Mouse (Mus musculus): ENCODE results near the gene Epo. TPM values are rescaled to one million over a fixed set of nuclear protein-coding genes. Genes with fewer than 3 reads are reported as not detected.
A peak's percentile ranks its signal among the peaks of the same experiment; 100 is the strongest.

Epo gene
- polyA plus RNA-seq, 1 experiment from 2014 or later: 5.5 TPM

DNA sequence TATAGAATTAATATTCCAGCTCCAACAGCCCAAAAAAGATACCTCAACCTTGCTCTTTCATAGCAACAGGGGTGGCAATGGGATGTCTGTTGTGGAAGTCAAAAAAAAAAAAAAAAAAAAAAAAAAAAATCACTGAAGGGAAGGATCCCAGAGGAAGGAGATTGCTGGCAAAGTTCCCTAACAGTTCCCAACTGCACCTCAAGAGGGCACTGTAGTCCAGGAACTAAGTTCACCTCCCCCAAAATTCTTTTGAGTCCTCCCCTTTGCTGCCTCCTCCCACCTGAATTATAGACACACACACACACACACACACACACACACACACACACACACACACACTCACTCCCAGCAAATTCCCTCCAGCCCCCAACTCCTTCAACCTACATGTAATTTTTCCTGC is 51.9 kb downstream of the Epo start:
- H3K27ac ChIP-seq (replicated peaks): peak overlapping the region; percentile 79
- peak; percentile 76 for DNase-seq (ENCODE audit: low spot score)

DNA sequence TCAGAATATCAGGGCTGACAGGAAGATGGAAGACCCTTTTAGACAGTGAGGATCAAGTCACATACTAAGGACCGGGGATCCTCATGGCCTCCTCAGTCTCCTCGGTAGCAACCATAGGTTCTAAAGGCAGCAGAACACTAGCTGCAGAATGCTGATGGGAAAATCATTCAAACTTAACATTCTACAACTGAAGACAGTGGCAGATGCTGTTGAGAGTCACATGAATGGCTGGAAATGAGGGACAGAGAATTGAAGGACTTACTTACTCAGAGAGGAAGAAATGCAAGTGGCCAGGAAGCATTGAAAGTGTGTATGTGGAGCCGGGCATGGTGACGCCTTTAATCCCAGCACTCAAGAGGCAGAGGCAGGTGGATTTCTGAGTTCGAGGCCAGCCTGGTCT is 56.1 kb downstream of the Epo start, which contains the start of gene Zan:
Zan (minus strand) TSS at position 101 of the 400 bp plus-strand sequence.
- Histone ChIP-seq H3K4me1 (peaks cover 26% of the 10 kb centered on the region), H3K36me3 (no peaks in the 10 kb centered on the region)
- 88% methylated on average over 5 of the region's 5 CpGs for WGBS

More for the DNA sequence above, 51.9 kb downstream of the Epo start:
- Histone ChIP-seq H3K4me3 (no peak overlapping the region), H3K4me1 (peaks cover 46% of the 10 kb centered on the region), H3K9me3 (replicated peaks) (no peaks in the 10 kb centered on the region), H3K27me3 (ENCODE audit: low read depth, poor library complexity, severe bottlenecking) (no peaks in the 10 kb centered on the region), H3K36me3 (no peaks in the 10 kb centered on the region)

DNA sequence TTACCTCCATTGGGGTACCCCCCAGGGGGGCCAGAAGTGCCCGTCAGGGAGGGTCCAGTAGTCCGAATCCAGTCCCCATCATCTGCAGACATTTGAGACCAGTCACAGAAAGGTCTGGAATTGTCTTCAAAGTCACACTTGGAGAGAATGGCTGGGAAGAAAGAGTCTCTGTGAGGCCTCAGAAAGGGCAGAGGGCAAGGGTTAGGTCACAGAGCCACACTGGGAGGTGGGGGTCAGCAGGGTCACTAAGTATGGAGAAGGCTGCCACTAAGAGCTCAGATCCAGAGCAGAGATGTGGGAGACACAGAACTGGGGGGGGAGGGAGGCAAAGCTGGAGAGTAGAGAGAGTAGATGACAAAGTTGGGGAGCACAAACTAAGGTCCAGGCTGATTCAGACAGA is 58.7 kb downstream of the Epo start:
- H3K9me3 ChIP-seq (replicated peaks): no peaks in the 10 kb centered on the region
- DNase-seq (ENCODE audit: low spot score): no peak
- H3K4me1 ChIP-seq: peaks cover 18% of the 10 kb centered on the region
- H3K36me3 ChIP-seq: no peaks in the 10 kb centered on the region
- H3K4me3 ChIP-seq: no peak overlapping the region
- no peaks in the 10 kb centered on the region for H3K27me3 ChIP-seq (ENCODE audit: low read depth, poor library complexity, severe bottlenecking)
- peak overlapping the region; percentile 63 for H3K27ac ChIP-seq (replicated peaks)
- 13% methylated on average over 2 of the region's 2 CpGs for WGBS

More for the DNA sequence above, 56.1 kb downstream of the Epo start, which contains the start of gene Zan:
- H3K4me3 ChIP-seq: no peak within 1 kb of the TSS
- no peak within 1 kb of the TSS for H3K27ac ChIP-seq (replicated peaks)
- H3K9me3 ChIP-seq (replicated peaks): no peaks in the 10 kb centered on the region
- no peak for DNase-seq (ENCODE audit: low spot score)
- H3K27me3 ChIP-seq (ENCODE audit: low read depth, poor library complexity, severe bottlenecking): no peaks in the 10 kb centered on the region

DNA sequence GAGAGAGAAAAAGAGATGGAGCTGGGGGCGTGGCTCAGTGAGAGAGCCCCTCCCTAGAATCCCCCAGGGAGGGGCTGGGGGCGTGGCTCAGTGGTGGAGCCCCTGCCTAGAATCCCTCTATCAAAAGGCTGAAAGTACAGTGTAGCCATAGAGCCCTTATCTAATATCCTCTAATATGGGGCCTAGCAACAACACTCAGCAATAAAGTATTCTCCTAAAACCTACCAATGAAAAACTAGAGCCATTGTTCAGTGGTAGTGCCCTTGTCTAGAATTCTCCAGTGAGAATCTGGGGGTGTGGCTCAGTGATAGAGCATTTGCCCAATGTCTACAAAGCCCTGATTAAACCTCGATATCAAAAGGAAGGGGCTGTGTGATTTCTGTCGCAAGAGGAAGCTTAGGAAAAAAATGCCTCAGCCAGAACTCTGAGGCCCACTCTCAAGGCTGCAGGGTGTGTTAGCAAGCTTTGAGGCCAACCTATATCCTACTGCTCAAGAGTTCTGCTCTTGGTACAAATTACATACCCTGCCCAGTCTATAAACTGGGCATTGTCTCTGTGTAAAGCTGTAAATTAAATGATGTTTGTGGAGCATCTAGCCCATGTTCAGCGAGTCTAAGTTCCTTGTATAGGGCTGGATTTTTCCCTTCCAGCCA is 60.7 kb downstream of the Epo start:
- H3K4me1 ChIP-seq: peaks cover 18% of the 10 kb centered on the region
- no peaks in the 10 kb centered on the region for H3K36me3 ChIP-seq
- H3K4me3 ChIP-seq: no peak overlapping the region
- no peaks in the 10 kb centered on the region for H3K9me3 ChIP-seq (replicated peaks)
- 73% methylated on average over 5 of the region's 5 CpGs for WGBS
- no peaks in the 10 kb centered on the region for H3K27me3 ChIP-seq (ENCODE audit: low read depth, poor library complexity, severe bottlenecking)
- DNase-seq (ENCODE audit: low spot score): no peak
- H3K27ac ChIP-seq (replicated peaks): no peak overlapping the region

DNA sequence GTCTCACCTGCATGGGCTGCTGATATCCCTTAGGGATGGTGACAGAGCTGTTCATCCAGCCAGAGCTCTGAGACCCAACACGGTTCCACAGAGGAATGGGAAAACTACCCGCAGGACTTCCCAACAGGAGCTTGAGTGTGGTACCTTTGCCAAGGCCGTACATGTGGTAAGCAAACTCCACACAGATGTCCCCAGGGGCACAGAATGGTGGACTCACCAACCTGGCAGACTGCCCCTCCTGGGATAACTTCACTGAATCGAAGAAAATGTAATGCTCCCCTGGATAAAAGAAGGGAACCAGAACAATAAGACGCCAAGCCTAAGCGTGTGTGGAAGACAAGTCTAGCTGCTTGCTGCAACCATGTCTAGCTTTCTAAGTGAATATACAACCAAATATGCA is 66.1 kb downstream of the Epo start:
- DNase-seq (ENCODE audit: low spot score): no peak
- no peaks in the 10 kb centered on the region for H3K9me3 ChIP-seq (replicated peaks)
- WGBS: 90% methylated on average over 6 of the region's 6 CpGs
- H3K4me1 ChIP-seq: no peaks in the 10 kb centered on the region
- H3K27ac ChIP-seq (replicated peaks): no peak overlapping the region
- H3K4me3 ChIP-seq: no peak overlapping the region
- no peaks in the 10 kb centered on the region for H3K36me3 ChIP-seq
- H3K27me3 ChIP-seq (ENCODE audit: low read depth, poor library complexity, severe bottlenecking): no peaks in the 10 kb centered on the region

DNA sequence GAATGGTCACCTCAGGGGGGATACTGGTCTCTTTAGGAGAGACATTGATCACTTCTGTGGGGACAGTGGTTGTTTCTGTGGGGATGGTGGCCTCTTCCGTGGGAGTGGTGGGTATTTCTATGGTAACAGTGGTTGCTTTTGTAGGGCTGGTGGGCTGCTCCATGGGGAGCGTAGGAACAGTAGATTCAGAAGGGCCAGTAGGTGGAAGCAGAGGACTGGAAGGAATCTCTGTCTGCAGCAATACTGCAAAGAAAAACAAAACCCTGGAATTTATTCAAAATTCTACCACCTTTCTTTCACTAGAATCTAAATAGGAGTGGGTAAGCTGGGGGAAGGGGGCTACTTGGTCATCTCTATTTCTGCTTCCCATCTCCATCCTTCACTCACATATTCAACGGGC is 68.0 kb downstream of the Epo start:
- Histone ChIP-seq H3K4me1 (no peaks in the 10 kb centered on the region), H3K27ac (replicated peaks) (no peak overlapping the region), H3K36me3 (no peaks in the 10 kb centered on the region), H3K27me3 (ENCODE audit: low read depth, poor library complexity, severe bottlenecking) (no peaks in the 10 kb centered on the region), H3K4me3 (no peak overlapping the region), H3K9me3 (replicated peaks) (no peaks in the 10 kb centered on the region)
- no peak for DNase-seq (ENCODE audit: low spot score)
- 53% methylated on average over 3 of the region's 3 CpGs for WGBS

DNA sequence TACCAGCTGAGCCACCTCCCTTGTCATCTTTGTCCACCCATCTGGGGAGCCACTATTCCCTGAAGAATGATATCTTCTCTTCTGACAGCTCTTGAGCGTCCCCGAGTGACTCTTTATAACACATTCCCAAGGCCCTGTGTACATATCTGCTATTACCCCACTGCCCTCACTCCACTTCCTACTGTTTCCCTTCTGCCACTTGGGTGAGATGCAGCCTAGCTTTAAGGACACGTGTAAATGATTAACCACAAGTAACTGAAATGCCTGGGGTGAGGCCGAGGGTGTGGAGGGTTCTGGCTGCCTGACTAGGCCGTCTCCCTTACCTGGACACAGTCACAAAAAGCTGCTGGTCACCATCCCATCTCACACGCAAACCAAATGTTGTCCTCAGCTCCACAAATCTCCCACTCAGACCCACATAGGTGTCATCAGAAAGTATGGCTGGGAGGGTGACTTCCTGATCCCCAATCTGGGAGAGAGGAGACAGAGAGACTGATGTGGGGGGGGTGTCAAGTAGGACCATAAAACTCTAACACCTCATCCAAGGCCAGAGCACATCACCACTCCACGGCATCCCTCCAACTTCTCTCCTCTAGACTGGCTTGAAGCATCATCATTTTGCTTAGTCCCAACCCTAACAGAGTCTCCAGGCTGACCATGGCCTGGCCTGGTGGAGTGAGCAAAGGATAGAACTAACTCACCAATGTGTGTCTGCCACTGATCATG is 77.0 kb downstream of the Epo start:
- Histone ChIP-seq H3K4me3 (no peak overlapping the region), H3K27me3 (ENCODE audit: low read depth, poor library complexity, severe bottlenecking) (no peaks in the 10 kb centered on the region), H3K36me3 (no peaks in the 10 kb centered on the region), H3K27ac (replicated peaks) (no peak overlapping the region), H3K9me3 (replicated peaks) (no peaks in the 10 kb centered on the region), H3K4me1 (no peaks in the 10 kb centered on the region)
- DNase-seq (ENCODE audit: low spot score): no peak
- WGBS: 76% methylated on average over 7 of the region's 7 CpGs

DNA sequence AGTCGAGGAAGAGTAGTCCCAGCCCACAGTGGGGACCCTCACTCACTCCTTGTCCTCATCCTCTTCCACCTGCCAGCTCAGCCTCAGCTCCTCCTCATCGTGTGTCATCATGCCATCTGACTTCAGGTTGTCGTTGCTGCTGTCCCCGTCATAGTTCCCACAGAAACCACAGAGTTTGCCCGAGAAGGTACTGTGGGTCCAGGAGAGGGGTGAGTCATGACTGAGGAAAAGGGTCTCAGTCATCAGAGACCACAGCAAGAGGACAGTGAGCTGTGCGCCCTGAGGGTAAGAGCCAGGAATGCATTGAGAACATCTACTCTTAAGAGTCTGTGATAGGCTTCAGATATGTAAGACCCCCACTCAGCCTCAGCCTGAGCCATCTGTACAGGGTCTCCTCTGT is 77.8 kb downstream of the Epo start:
- Histone ChIP-seq H3K27ac (replicated peaks) (no peak overlapping the region), H3K4me3 (no peak overlapping the region), H3K9me3 (replicated peaks) (no peaks in the 10 kb centered on the region), H3K27me3 (ENCODE audit: low read depth, poor library complexity, severe bottlenecking) (no peaks in the 10 kb centered on the region), H3K4me1 (no peaks in the 10 kb centered on the region), H3K36me3 (no peaks in the 10 kb centered on the region)
- 86% methylated on average over 6 of the region's 6 CpGs for WGBS
- DNase-seq (ENCODE audit: low spot score): no peak

DNA sequence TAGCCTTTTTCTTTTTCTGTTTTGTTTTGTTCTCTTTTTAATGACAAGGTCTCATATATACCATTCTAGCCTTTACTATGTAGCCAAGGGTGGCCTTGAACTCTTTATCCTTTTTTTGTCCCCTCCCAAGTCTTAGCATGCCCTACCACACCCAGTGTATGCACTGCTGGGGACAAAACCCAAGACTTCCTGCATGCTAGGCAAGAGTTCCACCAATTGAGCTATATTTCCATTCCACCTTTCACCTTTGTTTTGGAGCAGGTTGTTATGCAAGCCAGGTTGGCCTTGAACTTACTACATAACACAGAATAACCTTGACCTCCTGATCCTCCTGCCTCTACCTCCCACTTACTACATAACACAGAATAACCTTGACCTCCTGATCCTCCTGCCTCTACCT is 87.5 kb downstream of the Epo start:
- Histone ChIP-seq H3K4me3 (no peak overlapping the region), H3K9me3 (replicated peaks) (no peaks in the 10 kb centered on the region), H3K36me3 (no peaks in the 10 kb centered on the region), H3K27ac (replicated peaks) (no peak overlapping the region), H3K4me1 (no peaks in the 10 kb centered on the region), H3K27me3 (ENCODE audit: low read depth, poor library complexity, severe bottlenecking) (no peaks in the 10 kb centered on the region)
- no peak for DNase-seq (ENCODE audit: low spot score)

DNA sequence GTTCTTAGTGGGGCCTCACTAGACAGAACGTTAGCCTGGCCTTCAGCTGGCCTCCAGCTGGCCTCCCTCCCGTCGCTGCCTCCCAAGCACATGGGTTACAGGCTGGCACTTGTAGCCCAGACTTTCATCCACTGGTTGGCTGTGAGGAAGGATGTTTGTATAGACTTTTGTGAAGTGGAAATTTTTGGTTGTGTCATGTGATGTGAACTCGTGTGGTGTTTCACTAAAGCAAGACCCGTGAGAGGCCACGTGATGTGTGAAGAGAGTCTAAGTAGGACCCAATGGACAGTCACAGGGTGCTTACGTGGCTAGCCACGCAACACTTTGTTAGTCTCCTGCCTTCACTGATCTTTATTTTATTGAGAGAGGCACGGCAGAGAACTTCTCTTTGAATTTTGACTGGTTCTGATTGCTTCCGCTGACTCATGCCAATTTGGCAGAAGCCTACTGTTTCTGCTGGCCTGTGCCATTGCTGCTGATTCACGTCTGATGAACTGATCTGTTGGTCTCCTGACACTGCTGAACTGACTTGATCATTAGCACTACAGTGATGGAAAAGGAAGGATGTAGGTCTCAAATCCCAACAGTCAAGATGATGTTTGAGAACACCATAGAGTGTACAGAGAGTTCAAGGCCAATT is 92.7 kb downstream of the Epo start:
- Histone ChIP-seq H3K9me3 (replicated peaks) (no peaks in the 10 kb centered on the region), H3K36me3 (no peaks in the 10 kb centered on the region), H3K4me3 (no peak overlapping the region), H3K27me3 (ENCODE audit: low read depth, poor library complexity, severe bottlenecking) (no peaks in the 10 kb centered on the region), H3K4me1 (no peaks in the 10 kb centered on the region), H3K27ac (replicated peaks) (no peak overlapping the region)
- no peak for DNase-seq (ENCODE audit: low spot score)
- 89% methylated on average over 11 of the region's 11 CpGs for WGBS

DNA sequence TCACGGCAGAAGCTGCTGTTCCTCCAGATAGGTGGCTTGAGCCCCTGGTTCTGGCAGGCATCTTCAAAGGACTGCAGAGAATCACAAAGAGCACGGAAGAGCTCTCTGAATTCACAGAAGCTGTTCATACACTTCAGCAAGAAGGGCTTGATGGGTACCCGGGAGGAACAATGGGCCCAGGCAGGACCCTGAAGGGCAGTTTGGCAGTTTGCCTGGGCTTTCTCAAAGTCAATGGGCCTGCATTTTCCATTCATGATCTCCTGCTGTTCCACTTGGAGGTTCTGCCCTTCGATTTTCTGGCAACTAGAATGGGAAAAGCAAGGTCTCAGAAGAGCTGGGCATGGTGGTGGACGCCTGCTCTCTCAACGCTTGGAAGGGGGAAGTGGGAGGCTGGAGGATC is 99.2 kb downstream of the Epo start:
- H3K27me3 ChIP-seq (ENCODE audit: low read depth, poor library complexity, severe bottlenecking): no peaks in the 10 kb centered on the region
- WGBS: 75% methylated on average over 6 of the region's 6 CpGs

More for the DNA sequence above, 99.2 kb downstream of the Epo start:
- Histone ChIP-seq H3K4me1 (no peaks in the 10 kb centered on the region), H3K27ac (replicated peaks) (no peak overlapping the region), H3K36me3 (no peaks in the 10 kb centered on the region), H3K4me3 (no peak overlapping the region), H3K9me3 (replicated peaks) (no peaks in the 10 kb centered on the region)
- no peak for DNase-seq (ENCODE audit: low spot score)
